Mouse (Mus musculus): ENCODE results near the gene Lama1. TPM values are rescaled to one million over a fixed set of nuclear protein-coding genes. Genes with fewer than 3 reads are reported as not detected.

The Lama1 gene
- polyA plus RNA-seq, 1 experiment from 2014 or later, result 4.1 TPM

GRCm38 (mm10) chr17:67869731-67870601 is 172.9 kb downstream of the Lama1 start:
- no peak overlapping the region for H3K27ac ChIP-seq (ENCODE audit: low read length)
- no peak overlapping the region for H3K4me2 ChIP-seq (ENCODE audit: low read depth, low read length)
- 72% methylated on average over 23 of the region's 23 CpGs for WGBS
- H3K36me3 ChIP-seq (ENCODE audit: control insufficient read depth, insufficient read depth, low read length), result peaks cover 17% of the 10 kb centered on the region
- H3K4me3 ChIP-seq (replicated peaks; ENCODE audit: low read length), result no peak overlapping the region
- no peaks in the 10 kb centered on the region for H3K4me1 ChIP-seq (ENCODE audit: control insufficient read depth, insufficient read depth, low read length)
- no peaks in the 10 kb centered on the region for H3K27me3 ChIP-seq (ENCODE audit: control insufficient read depth, insufficient read depth, low read length)
- no peaks in the 10 kb centered on the region for H3K9me3 ChIP-seq (replicated peaks; ENCODE audit: control insufficient read depth, low read length)
- no peak overlapping the region for H3K9ac ChIP-seq (ENCODE audit: low read length)
- peak; percentile 42; the same call in 1 of the 2 replicates for ATAC-seq (ENCODE audit: insufficient read depth, low FRiP score)

Other genes with a start within 250 kb of the Lama1 start
- 0.25 TPM in 1 of 2 replicates, not detected in the other for gene Lrrc30, start 64.5 kb upstream of the Lama1 start, polyA plus RNA-seq (2015; fragmentation: Nextera tagmentation; extraction: Ambion mirVana)